In the genomic region with DNA sequence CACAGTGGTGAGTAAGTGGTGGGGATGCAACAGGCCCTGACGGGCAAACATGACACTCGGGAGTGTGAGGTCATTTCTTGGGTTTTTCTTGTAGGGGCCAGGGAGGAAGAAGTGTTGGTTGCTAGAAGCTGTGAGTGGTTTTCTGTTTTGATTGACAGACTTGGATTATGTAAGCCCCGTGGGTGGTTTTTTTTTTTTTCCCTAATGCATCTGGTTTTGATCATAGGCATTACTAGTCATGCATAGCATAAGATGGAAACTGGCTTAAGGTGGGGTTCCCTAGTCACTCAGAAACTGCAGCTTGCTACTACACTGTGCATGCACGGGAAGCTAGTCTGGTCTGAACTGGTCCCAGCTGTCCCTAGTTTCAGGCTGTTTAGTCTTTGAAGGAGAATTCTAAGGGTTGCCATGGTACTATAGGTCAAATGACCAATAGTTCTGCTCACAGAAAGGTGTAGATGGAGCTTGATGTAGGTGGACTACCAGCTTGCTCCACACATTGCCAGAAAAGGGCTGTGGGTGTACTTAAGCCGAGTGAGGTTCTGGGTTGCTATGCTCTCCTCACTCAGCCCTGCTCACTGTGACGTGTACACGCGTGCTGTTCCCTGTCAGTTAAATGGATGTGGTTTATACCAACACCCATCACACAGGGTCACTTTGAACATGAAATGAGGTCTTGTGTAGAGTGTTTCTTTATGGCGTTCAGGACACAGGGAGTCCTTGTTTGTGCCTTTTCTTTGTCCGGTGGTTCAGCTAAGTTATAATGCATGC, we compare ENCODE assay signal across 11 mouse cellular contexts.
DNase-seq lines count a peak whose midpoint lies in the region; ATAC-seq and TF ChIP-seq lines count a peak whose summit lies in the region.
"Had no signal": no experiment of that assay in that cellular context is flagged by ENCODE, and none has a peak within 500 bp of the region (broad histone marks: within the 10 kb centered on the region; RNA-seq: fewer than 3 reads in every experiment).

No protein-coding gene starts in this region.

- no peak overlapping the region for H3K9ac ChIP-seq in limb, embryonic 14.5 days (ENCODE audit: low read depth, low read length, severe bottlenecking)

- H3K27me3 ChIP-seq in limb, embryonic 14.5 days (ENCODE audit: control insufficient read depth, insufficient read depth, low read length) = no peaks in the 10 kb centered on the region

- intact Hi-C loops in heart, postnatal 36 days (cut with DNase I) = no loop called here

- ATAC-seq in common myeloid progenitor, adult 5-6 weeks (replicated peaks; ENCODE audit: low read depth, poor library complexity, severe bottlenecking) = peak; percentile 50
- ATAC-seq in limb, embryonic 14.5 days (ENCODE audit: low FRiP score, low read depth) = 0 out of 2 replicates have a peak, but pooled peaks have one; percentile 50
- ATAC-seq in activated CD4-positive, CD25-positive, alpha-beta regulatory T cell, adult 4 months = no peak

- no peak for TF ChIP-seq POLR2A in limb, embryonic 14.5 days (IDR thresholded peaks at IDR 0.05; ENCODE audit: borderline replicate concordance, extremely low read depth, insufficient read depth, insufficient read length)

- no peak overlapping the region for H3K4me3 ChIP-seq in limb, embryonic 14.5 days (replicated peaks; ENCODE audit: low read length)
- H3K4me3 ChIP-seq: heart, adult 2 months had no signal

- H3K9me3 ChIP-seq in limb, embryonic 14.5 days (ENCODE audit: control insufficient read depth, low read length) = no peaks in the 10 kb centered on the region

- peaks cover 3% of the 10 kb centered on the region; the same call in 1 of the 2 replicates for H3K4me1 ChIP-seq in limb, embryonic 14.5 days (ENCODE audit: control insufficient read depth, insufficient read depth, low read length)

- WGBS in limb, embryonic 14.5 days = 60% methylated on average over 10 of the region's 10 CpGs

- peak; percentile 53 for DNase-seq in heart, adult 11 months
- no peak for DNase-seq in heart, postnatal 36 days
- DNase-seq in 3T3-L1 (ENCODE audit: low read depth, low spot score) = peak; percentile 83
- DNase-seq in limb, embryonic 14.5 days (ENCODE audit: low spot score) = peak; percentile 48
- DNase-seq in gastrocnemius, adult 18-20 months (ENCODE audit: low spot score) = no peak
- no peak for DNase-seq in layer of hippocampus, adult 9-10 months (ENCODE audit: low spot score)
- DNase-seq: cerebellum, adult 9-11 months; heart, adult 2 months; heart, postnatal 10 days had no signal

- no peak overlapping the region for H3K4me2 ChIP-seq in limb, embryonic 14.5 days (replicated peaks; ENCODE audit: low read depth, low read length, severe bottlenecking)

- H3K27ac ChIP-seq in limb, embryonic 14.5 days (replicated peaks; ENCODE audit: low read depth, low read length) = no peak overlapping the region
- H3K27ac ChIP-seq: heart, adult 2 months had no signal

- no peaks in the 10 kb centered on the region for H3K36me3 ChIP-seq in limb, embryonic 14.5 days (ENCODE audit: control insufficient read depth, insufficient read depth, low read length)

Comparison
In these comparisons a context has a peak if more than half of its experiments do, and no peak if none do; other contexts are left out.
1. DNase-seq: peak in heart, adult 11 months (single experiment), 3T3-L1 (single experiment) and limb, embryonic 14.5 days (single experiment); none in heart, postnatal 36 days (0 of 2), gastrocnemius, adult 18-20 months (single experiment) and layer of hippocampus, adult 9-10 months (single experiment).